Mouse (Mus musculus) neural tube, embryonic 10.5 days (tissue): ENCODE data around the gene Dusp3.
A peak's percentile ranks its signal among the peaks of the same experiment; 100 is the strongest.

Source experiments
- DNase-seq: peaks from one replicate; pipeline ENCODE4 v3.0.0-alpha.2; 2017; ENCODE audit warnings: low spot score; ENCODE audit errors: extremely low spot score

Dusp3 gene

DNA sequence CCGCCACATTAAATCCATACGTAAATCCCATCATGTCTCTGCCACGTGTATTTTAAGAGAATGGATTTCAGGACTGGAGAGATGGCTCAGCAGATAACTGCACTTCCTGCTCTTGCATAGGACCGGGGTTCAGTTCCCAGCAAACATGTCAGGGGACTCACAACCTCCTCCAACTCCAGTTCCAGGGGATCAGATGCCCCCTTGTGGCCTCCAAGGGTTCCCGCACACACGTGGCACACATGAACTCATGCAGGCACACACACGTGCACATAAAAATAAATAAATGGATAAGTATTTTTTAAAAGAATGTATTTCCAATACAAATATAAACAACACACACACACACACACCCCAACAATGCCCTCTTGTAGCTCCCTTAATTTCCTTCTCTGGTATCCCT is 9.9 kb downstream of the Dusp3 start:
- no peak for DNase-seq

DNA sequence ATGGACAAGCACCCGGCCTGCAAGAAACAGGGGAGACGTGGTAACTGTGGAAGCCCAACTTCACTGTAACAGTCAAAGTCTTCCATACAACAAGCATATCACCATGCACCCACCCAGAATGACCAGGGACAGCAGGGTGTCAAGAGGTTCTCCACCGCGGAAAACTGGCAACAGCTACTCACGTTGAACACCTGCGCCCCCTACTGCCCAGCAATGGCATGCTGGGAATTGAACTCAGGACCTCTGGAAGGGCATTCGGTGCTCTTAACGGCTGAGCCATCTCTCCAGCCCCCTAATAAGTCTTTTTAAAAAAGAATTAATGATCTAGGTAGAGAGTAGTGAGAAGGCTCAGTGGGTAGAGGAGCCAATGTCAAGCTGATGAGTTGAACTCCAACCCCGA is 11.9 kb downstream of the Dusp3 start:
- DNase-seq, result no peak

DNA sequence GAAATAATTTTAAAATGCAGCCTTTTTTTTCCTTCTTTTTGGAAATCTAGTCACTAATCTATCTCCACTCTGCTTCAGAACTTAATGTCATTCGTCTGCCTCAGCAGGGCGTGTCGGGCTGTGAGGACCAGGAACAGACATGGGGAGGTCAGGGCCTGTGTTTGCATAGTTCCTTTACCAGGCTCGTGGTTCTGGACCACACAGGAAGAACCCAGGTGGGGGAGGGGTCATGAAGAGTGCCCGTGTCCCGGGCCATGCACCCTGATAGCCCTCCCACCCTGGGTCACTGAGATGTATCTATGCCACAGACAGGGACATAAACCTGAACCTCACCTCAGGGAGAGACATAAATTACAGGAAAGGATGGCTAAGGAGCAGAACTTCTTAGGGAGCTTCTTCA is 12.6 kb downstream of the Dusp3 start:
- DNase-seq, result no peak

DNA sequence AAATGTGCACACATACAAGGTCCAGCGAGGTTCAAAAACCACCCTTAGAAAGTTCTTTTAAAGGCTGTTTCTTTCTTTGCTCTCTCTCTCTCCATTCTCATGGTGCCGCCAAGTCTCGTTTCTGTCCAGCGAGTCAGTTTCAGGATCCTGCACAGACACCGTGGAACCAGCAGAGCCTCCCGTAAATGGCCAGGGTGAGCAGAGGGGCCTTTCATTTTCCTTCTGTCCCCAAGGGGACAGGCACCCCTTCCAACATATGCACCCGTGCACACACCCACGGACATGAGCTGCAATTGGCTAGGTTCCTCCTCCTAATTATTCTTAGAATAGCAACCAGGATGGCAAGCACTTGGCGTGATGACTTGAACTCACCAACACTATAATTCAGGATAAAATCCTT is 13.3 kb downstream of the Dusp3 start:
- no peak for DNase-seq

DNA sequence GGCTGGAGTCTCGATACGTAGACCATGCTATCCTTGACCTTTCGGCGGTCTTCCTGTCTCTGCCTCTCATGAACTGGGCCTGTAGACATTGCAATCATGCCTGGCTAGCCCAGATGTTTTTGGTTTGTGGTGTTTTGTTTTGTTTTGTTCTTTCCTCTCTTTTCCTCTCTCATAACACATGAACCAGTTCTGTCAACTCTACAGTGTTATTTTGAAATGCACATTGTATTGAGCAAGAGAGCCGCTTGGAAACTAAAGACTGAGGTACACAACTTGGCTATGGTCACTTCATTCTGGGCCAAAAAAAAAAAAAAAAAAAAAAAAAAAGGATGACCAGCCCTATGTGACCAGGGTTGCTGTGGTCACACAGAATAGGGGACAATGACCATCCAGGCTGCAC is 14.2 kb downstream of the Dusp3 start:
- DNase-seq, result no peak

DNA sequence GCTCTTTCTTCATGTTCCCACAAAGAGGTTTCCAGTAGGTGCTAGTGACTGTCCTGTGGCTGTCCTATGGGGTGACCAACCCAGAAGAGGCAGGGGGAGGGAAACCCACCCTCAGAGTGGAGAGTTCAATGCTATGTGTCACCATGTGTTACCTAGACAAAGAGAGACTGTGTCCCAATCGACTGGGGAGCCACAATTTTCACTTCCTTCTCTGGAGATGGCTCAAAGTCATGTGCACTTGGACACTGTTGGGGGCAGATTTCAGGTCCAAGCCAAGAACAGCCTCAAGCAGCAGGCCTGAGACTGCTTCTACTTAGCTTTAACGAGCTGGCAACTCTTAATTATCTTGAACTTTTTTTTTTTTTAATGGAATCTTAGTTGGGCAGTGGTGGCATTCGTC is 14.7 kb downstream of the Dusp3 start:
- DNase-seq, result no peak

DNA sequence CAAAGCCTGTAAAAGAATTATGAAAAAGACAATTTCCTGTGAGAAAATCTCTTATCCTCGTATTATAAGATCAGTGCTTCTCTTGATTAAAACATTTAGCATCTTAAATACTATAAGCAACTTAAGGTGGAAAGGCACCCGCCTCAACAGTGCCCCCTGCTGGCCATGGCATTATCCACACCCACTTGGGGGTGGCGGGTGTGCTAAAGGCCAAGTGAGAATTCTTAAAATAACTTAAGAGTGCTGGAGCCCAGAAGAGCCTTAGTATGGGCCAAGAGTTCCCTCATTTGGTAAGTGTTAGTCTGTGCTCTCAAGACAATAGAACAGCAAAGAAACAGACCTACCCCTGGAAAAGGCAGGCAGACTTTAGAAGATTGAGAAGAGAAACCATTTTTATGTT is 15.4 kb downstream of the Dusp3 start:
- no peak for DNase-seq

DNA sequence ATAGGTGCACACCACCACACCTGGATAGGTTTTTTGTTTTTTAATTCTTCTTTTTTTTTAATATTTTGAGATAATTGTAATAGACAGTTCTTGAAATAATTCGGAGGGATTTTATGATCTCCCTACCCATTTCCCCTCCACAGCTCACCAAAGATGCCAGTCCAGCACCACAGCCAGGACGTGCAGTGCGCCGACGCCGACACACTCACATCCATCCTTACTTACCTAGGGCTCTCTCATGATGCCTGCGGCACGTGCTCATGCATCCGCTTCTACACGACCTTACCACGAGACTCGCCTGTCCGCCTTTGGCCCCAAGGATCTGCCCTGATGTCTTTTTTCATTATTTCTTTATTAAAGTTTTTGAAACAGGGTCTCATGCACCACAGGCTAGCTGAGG is 17.0 kb downstream of the Dusp3 start:
- no peak for DNase-seq

DNA sequence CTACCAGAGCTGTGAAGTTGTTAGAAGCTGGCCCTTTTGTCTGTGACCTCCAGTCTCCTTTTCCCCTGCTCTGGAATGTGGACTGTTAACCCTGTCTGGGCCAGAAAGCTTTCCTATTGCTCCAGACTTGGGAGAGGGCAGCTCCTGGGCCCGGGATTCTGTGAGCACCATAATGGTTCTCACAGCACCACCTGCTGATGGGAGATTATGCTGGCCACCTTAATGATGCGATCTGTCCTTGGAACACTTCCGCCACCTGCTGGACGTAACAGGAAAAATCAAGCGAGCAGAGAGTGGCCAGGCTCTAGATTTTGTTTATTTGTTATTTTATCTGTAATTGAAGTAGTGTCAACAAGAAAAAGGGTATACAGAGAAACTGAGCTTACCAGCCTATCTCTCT is 18.0 kb downstream of the Dusp3 start:
- DNase-seq, result peak; percentile 86

DNA sequence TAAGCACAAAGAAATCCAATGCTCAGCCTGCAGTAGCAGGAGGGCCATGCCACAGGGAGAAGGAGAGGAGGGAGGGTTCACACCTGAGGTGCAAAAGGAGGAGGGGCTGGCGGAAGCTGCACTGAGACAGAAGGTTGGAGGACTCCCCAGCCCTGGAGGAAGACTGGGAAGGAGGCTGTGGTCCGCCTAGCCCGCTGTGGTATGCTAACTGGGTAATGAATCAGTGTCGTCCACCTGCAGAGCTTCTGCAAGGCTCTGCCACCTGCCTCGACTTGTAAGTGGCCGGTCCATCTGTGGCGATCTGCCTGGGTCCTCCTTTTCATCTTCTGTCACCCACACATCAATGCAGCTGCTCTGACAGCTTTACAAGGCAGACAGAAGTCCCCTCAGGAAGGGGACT is 18.5 kb downstream of the Dusp3 start:
- no peak for DNase-seq

DNA sequence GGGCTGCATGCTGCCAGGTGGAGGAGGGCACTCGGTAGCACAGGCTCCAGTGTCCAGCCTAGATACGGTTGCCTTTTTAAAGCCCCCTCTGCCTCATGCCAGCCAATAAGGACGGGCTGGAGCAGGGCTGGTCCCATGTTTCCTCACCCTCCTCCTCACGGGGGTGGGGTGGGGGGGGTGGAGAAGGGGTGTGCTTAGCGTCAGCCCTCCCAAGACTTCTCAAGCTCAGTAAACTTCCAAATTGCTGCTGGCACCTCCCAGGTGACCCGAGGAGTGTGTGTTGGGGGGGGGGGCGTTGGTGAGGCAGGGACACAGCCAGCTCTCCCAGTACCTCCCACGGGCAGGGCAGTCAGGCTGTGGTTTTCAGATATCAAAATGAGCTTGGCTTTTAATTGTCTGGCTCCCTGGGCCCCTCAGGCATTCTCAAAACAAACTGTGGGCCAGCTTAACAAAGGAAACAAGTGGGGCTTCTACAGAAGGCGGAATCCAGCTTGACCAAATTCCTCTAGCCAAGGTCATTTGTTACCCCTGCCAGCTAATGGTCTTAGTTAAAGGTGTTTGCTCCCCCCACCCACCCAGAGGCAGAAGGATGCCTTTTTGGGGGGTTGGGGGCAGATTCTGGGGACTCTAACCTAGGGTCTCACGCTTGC is 19.7 kb downstream of the Dusp3 start, which contains the start of gene Sost:
TSS of gene Sost (minus strand) at position 51 of the 650 bp plus-strand sequence.
- no peak for DNase-seq

DNA sequence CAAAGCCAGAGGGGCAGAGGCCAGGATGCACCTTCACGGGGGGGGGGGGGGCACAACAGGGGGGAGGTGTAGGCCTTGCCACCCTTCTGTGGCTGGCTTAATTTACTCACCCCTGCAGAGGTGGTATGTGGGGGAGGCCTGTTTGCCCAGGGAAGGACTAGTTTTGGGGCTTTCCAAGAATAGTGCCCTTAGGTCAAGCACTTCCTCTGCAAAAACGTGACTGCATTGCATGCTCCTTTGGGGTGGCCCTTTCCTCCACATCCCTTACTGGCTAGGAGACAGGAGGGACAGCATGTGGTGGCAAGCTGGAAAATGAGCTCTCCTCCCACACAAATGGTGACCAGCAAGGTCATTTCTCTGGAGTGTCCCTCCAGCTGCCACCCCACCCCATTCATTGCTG is 21.3 kb downstream of the Dusp3 start:
- DNase-seq, result no peak

DNA sequence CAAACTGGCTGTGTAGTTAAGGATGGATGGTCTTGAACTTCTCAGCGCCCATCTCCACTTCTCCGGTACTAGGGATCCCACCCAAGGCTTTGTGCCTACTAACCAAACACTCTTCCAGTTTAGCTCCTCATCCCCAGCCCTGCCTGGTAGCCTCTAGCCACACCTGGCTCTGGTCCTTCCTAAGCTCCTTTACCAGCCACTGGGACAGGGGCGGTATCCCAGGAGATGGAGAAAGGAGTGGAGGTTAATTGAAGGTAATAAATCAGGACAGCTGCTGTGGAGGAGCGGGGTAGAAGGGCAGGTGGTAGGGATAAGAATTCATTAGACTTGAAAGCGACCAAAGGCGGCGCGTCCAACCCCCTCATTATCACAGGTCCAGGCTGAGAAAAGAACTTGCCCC is 22.2 kb downstream of the Dusp3 start:
- DNase-seq, result peak; percentile 45

DNA sequence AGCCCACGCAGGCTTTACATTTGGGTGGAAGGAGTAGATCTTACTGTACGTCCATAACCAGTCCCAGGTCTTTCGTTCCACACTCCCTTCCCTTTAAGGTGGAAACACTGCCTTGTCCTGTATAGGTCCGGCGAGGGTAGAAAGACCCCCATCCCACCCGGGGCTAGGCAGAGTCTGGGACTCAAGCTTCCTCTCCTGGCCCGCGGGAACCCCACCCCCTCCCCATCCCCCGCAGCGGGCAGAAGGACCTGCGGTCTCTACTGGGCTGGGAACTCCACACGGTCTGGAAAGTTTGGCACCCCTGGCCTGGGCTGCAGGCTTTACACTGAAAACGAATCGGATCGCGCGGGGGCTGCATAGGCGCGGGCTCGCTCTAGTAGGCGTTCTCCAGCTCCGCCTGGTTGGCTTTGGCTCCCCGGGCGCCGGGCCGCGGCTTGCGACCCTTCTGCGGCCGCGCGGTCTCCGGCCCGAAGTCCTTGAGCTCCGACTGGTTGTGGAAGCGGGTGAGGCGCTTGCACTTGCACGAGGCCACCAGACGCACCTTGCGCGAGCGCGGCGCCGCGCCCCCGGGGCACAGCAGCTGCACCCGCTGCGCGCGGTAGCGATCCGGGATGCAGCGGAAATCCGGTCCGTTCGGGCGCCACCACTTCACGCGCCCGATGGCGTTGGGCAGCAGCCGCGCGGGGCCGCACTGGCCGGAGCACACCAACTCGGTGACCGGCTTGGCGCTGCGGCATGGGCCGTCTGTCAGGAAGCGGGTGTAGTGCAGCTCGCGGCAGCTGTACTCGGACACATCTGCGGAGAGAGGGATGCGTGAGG is 23.1 kb downstream of the Dusp3 start:
- peak; percentile 79 for DNase-seq

DNA sequence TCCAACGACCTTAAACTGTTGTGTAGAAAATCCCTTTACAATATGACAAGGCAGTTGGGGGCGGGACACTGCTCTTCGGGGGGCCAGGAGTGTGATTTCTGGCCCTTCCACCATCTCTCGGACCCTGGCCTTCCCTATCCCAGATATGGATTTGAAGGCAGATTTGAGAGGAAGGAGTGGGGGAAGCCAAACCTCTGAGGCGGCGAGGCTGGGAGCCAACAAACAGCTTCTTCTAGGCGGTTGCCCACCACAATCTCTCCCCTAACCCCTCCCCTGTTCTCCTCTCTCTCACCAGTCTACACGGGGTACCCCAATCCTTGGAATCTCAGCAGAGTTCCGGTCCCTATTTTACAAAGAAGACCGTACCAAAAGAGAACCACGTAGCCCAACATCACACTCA is 23.8 kb downstream of the Dusp3 start:
- no peak for DNase-seq

DNA sequence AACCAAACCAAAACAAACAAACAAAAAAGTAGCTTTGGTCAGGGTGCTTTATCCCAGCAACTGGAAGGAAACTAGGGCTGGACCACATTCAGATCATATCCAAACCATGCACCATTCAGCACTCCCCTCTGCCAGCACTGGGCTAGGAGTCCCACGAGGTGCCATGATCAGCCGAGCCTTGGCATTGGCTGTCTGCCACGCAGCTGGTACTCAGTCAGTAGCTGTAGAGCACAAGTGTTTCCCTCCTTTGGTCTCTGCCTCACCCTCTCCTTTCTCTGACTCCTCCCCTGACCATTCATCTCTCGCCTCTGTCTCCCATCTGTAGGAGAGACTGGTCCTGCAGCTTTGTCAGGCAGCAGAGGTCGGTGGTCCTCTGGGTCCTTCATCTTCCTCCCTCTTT is 29.3 kb downstream of the Dusp3 start:
- DNase-seq, result no peak

DNA sequence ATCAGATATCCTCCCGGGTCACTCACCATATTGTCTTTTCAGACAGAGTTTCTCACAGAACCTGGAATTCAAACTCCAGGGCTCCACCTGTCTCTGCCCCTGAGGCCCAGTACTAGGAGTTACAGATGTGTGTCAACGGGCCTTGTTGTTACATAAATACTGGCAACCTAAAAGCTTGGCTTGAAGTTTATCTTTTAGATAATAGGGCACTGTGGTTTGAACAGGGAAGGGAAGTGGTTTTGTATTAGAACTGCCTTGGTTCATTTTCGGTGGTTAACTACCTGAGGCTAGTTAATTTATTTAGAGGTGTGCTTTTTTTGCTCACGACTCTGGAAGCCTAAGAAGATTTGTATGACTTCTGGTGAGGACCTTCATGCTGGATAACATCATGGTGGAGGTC is 33.4 kb downstream of the Dusp3 start:
- no peak for DNase-seq

DNA sequence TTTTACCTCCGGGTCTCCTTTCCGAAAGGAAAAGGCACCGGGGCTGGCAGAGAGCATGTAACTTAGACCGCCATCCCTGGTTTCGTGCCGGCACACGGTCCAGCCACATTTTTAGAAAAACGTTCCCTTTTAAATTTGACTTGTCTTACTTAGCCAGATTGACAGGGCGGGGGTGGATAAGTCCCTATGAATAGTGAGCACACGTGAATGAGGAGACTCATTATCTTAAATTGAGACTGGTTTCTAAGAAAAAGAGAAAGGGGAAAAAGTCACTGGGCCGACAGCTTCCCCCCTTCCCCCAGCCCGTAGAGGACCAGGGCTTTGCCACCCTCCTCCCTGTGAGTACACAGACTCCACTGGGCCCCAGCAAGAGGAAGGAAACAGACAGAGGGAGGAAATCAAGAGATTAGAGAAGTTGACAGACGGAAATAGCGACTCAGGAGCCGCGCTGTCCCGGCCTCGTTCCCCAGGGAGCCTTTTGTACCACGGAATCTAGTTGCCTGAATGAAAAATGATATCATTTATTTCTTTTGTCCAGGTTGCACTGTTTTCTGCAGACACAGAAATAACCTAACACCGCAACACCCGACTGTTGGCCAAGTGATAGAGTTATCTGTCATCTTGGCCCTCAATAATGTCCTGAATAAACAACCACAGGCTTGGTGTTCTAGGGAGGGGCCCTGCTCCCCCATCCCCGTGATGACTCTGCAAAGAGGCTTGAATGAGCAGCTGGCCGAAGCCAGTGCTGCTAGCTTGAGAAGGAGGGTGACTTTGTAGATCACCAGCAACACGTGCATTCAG is 34.1 kb downstream of the Dusp3 start:
- no peak for DNase-seq

DNA sequence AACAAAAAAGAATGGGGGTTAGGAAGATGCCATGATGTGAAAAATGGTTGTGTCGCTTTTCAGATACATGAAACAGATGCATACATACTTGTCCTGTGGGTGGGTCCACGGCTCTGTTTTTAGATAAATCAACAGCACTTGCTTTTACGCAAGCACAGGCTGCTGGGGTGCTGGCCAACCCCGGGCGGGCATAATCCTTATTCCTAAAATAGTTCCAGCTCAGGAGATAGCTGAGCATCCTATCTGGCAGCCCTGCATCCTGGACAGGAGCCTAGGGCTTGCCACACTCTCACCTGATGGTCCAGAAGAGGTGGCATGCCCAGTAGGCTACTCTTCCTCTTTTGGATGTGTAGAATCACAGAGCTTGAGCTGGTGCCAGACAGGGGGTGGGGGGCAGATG is 36.8 kb downstream of the Dusp3 start:
- DNase-seq, result no peak

DNA sequence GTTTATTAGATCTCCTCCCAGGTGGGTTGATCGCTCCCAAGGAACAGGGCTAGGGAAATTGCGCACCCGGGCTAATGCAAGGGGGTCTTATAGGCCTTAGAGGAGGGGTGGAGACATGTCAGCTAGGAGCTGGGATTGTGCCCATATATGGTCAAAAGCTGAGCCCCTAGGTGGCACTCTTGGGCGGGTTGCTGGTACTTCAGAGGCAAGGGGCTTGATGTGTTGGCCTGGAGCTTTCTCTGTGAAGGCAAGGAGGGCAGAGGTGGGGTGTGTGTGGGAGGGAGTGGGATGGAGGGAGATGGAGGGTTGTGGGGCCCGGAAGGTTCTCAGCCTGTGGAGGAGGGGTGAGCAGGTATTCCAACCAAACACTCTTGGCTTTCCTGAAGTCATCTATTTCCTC is 40.3 kb downstream of the Dusp3 start:
- DNase-seq, result no peak

DNA sequence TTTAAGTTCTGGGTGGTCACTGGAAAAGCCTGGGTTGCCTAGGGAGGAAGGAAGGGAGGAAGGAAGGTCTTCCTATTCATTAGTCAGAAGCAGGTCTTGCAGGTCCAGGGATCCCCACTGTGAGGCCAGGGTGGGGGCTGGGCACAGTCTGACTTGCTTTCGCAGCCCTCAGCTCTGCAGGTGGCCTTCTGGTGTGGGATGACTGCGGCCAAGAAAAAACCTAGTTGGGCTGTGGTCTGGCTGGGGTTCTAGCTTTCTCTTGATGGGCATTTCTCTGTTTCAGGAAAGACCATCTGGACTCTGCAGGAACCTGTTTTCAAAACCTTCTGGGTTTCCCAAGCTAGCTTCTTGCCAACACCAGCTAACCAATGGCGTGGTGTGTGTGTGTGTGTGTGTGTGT is 43.8 kb downstream of the Dusp3 start:
- no peak for DNase-seq

DNA sequence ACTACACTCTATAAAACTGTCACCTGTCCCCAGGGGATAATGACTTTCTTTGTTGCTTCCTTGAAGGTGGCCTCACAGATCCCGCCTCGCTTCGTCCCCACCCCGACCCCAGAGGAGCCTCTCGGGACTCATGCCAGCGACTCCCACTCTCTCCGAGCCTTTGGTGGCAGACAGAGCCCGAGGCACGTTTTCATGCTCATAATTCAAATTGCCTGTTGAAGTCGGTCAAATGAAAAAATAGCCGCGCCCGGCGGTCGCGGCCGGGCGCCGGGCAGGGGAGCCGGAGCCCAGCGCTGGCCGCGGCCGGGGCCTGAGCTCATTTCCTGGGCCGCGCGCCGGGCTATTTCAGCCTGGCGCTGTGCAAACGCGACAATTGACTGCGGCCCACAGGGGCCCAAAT is 49.7 kb downstream of the Dusp3 start:
- DNase-seq, result peak; percentile 64
